Mouse (Mus musculus): ENCODE measurements around the gene Fam219a.

The Fam219a gene

DNA sequence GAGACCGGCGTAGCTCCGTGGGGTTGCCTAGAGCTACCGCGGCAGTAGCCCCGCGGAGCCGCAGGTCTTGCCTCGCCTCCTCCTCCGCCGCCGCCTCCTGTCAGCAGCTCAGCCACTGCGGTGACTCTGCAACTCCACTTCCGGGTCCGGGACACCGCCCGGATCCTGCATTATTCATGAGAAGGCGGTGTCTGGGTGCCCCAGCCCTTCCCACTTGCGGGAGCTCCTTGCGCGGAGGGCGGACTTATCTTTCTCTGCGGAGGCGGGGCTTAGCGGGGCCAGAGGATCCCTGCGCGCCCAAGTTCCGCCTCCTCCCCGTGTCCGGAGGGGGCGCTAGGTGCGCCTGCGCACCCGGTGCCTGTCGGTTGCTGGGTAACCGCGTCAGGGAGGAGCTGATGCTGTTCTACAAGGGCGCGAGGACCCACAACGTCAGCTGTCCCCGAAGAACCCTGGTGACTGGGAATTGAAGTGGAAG lies at the start of gene Fam219a, which contains the start of gene Dnaic1:
Fam219a (minus strand) TSS at position 128 of the 475 bp plus-strand sequence.
Dnaic1 (plus strand) TSS at position 365 of the 475 bp plus-strand sequence.
- DNase-seq (ENCODE audit: low spot score) = peak; percentile 90

DNA sequence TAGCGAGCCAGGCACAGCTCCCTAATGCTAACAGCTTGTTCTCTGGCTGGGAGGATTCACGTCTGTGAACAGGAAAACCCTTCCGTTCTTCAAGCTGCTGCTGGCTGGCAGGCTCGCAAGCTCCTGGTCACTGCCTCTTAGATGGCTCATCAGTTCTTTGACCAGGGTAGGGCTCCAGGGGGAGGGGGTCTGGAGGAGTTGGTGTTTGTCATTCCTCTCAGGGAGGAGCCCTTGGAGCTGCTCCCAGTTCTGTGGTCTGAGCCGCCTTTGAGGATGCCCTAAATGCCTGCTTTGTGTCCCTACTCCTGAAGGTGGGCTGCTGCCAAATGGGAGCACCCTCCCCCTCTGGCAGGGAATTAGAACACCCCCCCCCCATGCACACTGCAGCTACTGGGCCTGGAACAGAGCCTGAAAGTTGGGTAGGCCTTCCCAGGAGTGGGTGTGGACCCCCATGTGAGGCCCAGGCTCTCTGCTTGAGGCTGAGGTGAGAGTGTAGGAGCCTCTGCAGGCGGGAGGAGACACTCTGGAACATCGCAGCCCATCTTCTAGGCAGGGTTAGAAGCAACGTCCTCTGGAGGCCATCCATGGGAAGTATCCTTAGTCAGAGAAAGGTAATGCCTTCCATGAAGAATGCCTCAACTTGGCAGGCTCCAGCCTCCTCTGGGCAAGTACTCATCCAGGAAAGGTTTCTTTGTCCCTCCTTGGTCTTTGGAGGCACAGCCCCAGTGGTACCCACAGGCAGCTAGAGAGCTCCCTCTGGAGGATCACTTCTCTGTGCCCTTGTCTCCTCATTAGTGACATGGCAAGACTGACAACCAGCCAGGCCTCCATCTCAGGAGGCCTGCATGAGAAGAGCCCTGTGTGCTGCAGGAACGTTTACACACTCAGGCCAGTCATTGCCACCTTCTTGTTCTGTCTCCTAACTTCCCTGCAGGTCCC lies 46.6 kb upstream of the Fam219a start:
- DNase-seq (ENCODE audit: low spot score) = no peak

DNA sequence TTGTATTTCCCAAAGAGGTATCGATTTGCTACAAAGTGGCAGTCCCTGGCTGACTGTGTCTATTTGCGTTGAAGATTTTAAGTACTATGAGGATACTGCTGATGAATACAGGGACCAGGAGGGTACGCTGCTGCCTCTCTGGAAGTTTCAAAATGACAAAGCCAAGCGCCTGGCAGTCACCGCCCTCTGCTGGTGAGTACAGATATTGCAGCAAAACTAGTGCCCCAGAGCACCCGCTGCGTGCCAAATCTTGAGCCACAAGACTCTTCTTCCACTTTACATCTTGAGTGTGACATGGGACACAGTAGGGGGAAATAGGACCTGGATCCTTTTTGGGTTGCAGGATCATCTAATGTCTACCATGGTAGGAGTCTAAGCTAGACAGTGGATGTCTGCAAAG lies 44.8 kb upstream of the Fam219a start:
- peak; percentile 40 for DNase-seq (ENCODE audit: low spot score)

DNA sequence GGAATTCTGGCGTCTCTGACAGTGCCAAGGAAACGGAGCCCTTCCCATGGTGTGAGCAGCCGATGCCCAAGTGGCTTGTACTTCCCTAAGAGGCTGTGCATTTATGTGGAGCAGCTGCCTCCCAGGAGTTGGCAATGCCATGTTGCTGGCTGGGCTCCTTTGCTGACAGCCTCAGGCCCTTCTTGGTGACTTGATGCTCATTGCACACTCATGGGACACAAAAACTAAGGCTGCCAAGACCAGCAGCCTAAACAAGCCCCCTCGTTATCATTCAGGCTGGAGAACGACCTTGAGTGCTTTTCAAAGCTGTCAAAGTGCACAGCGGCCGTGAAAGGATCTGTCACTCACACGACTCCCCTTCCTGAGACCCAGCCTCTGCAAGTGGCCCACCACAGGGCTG lies 42.8 kb upstream of the Fam219a start:
- DNase-seq (ENCODE audit: low spot score) = no peak

DNA sequence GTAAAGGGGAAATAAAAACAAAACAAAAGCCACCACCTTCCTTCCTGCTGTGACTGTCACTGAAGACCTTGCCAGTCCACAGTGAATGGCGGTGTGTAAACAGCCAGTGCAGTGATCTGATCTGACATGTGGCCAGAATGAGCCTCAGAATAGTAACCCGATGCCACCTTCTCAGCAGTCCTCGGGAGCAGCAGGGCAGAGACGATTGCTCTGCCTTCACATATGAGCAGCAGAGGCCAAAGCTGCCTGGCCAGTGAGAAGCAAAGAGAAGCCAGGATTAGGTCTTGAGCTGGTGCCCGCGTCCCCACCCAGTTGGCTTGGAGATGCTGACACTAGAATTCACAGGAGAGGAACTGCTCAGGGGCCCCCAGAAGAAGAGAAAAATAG lies 41.2 kb upstream of the Fam219a start:
- DNase-seq (ENCODE audit: low spot score) = no peak

DNA sequence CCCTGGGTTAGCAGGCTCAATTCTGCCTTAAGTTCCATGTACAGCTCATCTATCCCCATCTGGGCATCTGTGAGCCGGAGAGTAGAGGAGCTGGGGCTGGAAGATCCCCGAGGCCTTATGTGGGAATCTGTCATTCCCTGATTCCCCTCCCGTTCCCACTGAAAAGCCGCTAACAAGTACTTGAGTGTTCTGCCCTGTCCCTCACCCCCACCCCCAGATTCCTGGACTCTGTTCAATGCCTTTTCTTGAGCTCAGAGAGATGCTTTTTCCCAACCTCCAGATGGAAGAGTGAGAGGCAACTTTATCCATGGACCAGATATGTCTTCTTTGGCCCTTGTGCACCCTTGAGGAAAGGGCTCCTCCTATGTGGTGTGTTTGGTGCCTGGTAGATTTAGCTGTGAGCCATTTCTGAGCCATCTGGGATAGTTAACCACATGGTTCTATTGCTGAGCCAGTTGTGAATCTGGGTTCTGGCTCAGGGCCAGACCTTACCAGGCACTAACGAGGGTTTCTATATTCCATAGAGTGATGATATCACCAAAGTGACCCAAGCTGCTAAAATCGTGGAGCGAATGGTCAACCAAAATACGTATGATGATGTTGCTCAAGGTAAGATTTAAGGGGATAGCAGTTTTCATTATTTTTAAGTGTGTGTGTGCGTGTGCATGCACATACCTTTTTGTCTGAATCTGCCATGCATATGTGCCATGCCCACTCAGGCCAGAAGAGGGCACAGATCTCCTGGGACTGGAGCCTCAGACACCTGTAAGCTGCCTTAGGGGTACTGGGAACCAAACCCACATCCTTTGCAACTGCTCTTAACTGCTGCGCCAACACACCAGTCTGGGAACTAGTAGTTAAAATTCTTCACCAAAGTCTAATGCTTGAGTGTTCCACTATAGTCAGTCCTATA lies 40.6 kb upstream of the Fam219a start:
- DNase-seq (ENCODE audit: low spot score) = no peak

DNA sequence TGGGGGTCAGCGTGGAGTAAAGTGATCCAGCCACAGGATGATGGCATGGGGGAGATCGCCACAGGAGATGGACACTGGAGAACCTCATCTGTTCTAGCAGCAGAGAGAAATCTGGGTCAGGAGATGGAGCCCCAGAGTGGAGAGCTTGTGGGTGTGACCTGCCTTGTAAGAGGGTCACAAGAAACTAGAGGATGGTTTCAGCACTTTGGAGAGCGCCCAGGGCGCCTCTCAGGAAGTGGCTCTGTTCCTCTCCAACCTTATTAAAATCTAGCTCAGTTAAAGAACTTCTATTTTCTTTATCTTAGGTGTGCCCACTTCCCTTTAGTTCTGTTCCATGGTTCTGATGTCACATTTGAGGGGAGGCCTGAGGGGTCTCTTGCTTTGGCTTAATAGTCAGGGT lies 37.4 kb upstream of the Fam219a start:
- peak; percentile 11 for DNase-seq (ENCODE audit: low spot score)

DNA sequence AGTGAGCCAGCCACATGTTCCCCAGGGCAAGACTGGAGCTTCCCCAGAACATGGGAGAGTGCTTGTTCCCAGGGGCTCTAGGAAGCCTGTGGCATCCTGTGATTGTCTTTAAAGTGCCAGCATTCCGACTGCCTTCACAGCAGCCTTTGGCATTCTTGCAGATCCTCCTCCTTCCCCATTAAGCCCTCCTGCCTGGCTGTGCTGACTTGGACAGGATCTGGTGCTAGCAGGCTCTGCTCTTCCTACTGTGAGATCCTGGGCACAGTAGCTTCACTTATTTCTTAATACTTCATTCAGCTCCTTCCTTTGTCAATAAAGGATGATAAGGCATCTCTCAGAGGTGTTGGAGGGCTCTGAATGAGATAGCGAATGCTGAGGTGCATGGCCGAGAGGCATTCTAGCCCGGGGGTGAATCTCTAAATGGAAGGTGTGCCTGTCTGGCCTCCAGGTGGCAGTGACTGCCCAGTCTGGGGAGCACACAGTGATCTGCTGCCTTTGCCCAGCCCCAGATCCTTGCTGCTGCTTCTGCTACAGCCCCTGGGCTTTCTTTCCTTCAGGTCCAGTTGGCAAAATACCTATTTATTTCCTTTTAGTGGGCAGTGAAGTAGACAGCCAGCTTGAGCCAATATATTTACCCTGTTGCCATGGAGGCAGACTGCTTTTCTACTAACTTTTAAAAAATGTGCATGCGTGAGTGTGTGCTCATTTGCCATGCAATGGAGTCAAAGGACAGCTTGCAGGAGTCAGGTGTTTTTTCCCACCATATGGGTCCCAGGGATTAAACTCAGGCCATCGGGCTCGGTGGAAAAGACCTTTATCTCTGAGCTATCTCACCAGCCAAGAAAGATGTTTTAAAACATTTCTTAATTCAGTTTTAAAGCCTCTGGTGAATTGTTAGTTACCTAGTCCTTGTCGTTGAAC lies 35.4 kb upstream of the Fam219a start:
- no peak for DNase-seq (ENCODE audit: low spot score)

DNA sequence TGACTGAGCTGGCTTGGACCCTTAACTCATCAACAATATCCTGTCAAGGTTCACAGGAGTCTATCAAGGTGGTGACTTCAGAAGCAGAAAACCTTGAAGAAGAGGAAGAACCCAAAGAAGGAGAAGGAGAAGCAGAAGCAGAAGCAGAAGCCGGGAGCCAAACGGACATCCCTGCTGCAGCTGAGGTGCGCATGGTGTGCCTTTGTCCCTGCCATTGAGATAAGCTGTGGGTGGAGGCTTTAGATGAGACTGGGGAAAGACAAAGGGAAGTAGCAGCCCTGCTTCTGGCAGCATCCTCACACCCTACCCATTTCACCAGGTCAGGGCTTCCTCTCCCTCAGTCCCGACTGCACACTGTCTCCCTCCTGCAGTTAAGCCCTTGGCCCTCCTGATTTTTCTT lies 33.5 kb upstream of the Fam219a start:
- no peak for DNase-seq (ENCODE audit: low spot score)

DNA sequence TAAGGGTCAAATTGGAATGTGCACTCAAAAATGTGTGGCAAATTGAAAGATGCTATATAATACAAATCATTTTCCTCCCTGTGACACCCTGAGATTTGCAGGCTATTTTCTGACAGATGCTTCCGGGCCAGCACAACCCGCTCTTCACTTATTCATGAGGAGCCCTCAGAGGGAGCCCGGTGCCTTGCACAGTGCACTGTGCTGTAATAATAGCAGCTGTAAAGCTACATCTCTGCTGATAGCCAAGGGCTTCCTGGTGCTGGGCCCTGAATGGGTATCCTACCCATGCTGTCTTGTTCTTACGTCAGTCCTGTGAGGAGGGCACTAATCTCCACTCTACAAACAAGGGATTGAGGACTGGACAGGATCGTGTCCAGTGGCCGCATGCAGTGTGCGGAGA lies 14.0 kb upstream of the Fam219a start:
- no peak for DNase-seq (ENCODE audit: low spot score)

DNA sequence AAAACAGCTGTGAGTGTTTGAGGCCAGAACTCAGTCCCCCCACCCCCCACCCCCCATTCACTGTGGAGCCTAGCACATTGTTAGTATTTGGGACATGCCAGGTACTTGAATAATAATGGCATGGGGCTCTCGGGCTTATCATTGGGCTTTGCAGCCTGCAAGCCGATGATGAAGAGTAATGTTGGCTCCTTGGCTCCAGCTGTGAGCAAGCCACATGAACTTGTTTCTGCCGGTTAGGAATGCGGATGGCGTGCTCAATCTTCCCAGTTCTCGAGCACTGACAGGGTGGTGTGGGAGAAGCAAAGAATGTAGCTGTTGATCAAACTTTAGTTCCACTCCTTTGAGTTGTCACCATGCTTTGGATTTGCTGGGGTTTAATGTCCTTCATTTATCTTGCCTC lies 6.6 kb upstream of the Fam219a start:
- DNase-seq (ENCODE audit: low spot score) = no peak

DNA sequence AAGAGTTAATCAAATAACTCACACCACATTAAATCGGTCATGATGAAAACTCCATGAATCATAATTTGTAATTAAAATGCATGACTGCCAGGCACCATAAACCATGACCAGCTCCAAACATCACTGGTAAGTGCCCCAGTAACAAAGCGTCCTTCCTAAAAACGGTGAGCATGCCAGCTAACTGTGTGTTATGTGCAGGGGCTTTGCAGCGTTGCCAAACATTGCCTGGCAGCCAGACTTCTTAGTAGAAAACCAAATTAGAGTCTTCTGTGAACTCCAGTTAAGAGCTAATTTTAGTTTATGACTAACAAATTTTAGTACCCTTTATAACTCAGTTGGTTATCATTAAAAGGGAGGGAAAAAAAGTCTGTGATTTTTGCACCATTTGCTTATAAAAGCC lies 4.2 kb upstream of the Fam219a start:
- no peak for DNase-seq (ENCODE audit: low spot score)

DNA sequence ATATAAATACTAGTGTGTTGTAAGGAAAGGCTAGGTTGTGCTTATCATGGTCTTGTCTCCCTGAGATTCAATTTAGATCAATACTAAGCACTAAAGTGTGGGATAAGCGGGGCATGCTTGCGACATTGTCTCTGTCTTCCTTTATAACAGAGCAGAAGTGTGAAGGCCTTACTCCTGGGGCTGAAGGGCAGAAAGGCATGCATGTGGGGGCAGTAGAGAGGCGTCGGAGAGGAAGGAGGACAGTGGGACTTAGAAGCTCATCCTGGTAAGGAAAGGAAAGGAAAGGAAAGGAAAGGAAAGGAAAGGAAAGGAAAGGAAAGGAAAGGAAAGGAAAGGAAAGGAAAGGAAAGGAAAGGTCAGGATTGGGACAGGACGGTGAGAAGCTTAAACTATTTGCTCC lies 2.2 kb upstream of the Fam219a start:
- no peak for DNase-seq (ENCODE audit: low spot score)

DNA sequence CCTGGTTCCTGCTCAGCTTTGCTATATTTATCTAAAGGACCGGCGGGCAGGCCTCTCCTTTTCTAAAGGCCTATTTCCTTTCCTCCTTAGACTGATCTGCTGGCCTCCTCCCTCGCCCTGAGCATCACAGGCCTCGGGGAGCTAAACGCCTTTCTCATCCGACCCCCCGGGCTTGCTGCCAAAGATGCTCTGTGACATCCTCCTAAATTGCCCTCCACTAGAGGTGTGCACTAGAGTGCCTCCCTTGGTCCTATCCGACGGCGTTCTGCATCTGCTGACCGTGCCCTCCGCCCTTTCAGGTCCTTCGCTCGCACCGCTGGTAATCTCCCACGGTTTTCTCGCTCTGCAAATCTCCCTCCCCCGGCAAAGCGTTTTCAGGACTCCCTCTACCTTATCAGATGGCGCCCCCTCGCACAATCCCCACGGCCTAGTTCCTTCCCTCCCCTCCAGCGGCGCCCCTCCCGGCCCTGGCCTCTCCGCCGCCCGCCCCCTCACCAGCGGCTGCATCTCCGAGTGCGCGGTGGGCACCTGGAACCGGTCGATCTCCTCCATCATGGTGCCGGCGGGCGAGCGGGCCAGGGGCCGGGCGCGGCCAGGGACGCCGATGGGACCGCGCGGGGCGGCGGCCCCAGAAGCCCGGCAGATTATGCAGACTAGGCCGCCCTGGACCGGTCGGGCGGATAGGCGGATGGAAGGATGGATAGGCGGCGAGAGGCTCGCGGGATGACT lies 492 bp downstream of the Fam219a start:
- no peak for DNase-seq (ENCODE audit: low spot score)

DNA sequence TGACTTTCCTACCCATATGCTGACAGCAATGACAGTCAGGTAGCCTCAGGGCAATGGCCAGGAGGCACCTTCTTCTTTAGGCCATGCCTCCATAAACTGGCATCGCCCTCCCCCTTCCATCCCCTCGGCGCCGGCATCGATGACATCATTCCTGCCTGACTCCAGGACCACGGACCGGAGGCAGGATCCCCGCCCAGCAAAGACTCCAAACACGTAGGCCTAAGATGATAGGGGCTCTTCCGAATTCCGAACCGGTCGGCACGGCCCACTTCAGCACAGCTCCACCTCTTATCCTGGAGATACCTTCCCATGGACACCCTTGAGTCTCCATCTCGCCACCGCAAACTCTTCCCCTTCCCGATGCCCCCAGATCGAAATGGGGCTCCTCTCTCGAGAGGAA lies 1.1 kb downstream of the Fam219a start:
- DNase-seq (ENCODE audit: low spot score) = no peak

DNA sequence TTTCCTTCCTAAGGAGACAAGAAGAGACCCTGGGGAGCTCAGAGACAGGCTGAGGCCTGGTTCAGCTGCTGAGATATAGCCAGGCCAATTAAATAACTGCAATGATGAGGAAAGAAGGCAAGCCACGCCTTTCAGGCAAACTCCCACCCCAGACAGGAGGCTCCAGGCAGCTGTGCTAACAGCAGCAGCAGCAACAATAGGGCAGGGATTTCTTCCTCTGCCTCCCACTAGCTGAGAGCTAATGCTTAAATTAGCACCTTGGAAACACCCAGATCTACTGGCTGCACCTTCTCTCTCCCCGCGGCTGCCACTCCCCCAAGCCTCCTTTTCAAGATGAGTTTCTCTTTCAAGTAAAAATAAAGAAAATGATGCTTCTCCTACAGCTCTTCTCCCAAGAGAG lies 3.2 kb downstream of the Fam219a start:
- no peak for DNase-seq (ENCODE audit: low spot score)

DNA sequence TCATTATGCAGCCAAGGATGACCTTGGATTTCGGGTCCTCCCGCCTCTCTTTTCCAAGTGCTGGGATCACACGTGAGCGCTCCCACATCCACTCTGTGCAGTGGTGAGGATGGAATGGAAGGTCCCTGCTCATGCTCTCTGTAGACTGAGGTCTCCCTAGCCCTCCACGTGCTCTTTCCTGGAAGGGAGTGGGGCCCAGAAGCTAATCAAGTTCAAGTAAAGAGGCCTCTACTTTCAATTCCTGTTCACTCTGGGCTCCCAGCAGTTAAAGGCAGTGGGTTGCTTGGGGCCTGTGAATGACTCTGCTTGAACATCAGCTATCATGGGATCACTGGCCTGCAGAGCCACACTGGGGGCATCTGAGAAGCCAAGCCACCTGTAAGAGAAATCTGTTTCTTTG lies 6.0 kb downstream of the Fam219a start:
- DNase-seq (ENCODE audit: low spot score) = no peak

DNA sequence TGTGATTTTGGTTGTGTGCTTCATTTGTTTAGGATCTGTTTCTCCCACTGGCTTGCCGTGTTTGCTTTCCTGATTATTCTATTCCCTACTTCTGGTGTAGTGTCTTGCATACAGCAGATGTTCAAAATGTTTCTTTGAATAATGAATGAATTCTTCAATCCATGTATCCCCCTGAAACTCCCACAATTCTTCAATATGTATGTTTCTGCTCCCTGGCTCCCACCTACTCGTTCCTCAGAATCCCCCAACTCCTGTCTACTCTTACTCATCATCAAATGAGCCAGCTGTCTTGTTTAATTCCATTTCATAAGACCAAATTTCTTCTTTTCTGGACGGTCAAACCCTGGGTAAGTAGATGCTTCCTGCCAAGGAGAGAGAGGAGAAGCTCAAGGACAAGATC lies 12.2 kb downstream of the Fam219a start:
- no peak for DNase-seq (ENCODE audit: low spot score)

DNA sequence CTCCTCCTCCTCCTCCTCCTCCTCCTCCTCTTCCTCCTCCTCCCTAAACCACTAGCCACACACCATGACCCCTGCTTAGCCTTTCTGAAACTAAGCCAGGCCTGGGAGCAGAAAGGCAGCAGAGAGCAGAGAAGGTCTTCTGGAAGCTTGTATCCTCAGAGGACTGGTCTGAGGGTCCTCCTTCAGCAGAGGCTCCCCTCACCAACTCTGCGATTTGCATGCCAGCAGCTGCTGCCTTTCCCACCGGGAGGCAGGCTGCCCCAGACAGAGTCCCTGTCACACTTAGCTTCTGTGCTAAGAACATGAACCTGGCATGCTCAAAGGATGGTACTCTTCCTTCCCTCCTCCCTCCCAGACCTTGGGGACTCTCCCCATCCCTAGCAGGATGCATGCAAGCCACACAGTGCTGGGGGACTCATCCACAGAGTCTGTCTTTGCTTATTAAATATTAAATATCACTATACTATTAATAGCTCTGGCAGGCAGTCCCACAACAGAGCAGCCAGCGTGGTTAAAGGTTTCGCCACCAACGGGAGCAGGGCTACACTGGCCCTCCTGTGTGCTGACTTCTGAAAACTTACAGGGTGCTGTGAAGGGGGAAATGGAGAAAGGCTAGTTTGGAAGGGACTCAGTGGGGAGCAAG lies 12.9 kb downstream of the Fam219a start:
- DNase-seq (ENCODE audit: low spot score) = no peak

DNA sequence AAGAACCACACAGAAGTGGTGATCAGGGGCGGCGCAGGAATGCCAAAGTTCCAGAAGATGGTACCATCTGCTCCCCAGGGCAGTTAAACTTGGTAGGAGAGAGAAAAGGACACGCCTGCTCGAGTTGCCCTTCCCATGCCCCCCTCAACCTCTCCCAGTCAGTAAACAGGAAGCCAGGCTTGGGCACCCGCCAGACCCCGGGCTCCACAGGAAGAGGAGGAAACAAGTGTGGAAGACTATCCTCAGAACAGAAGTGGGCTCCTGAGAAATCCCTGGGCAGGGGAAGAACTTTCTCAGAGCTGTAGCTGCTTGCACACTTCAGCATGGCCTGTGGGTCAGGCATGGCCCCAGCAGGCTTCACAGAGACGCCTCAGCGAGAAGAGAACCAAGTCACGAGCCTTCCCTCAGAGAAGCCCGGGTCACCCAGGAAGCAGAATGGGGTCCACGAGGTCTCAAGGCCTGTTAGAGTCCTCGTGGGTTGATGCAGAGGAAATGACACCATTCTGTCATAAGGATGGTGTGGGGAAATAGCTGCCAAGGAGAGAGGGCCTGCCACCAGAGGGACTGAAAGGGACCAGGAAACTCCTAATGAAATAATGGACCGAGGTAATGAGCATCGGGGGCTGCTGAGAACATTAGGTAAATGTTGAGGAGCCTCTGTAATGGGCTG lies 14.2 kb downstream of the Fam219a start:
- DNase-seq (ENCODE audit: low spot score) = no peak
